Mouse (Mus musculus) lung, adult 2 months (tissue): ENCODE measurements around the gene Asic2.

ENCODE experiments used
- CTCF ChIP-seq: fragments of 200-500 bp; IDR thresholded peaks from 2 replicates; pipeline ENCODE4 v1.5.1; 2011; ENCODE audit warnings: mild to moderate bottlenecking, low read length, control low read depth; ENCODE audit not compliant: insufficient read depth
- POLR2A ChIP-seq: fragments of 200-500 bp; IDR thresholded peaks from 2 replicates; pipeline ENCODE4 v1.6.1; 2011; ENCODE audit warnings: low read depth, mild to moderate bottlenecking, control low read depth, low read length, borderline replicate concordance; ENCODE audit errors: extremely low read depth

GRCm38 (mm10) chr11:81658850-81659249, 309.4 kb downstream of the Asic2 start:
- TF ChIP-seq POLR2A (no peak), CTCF (no peak)
